ENCODE assay signal across 9 mouse cellular contexts in genomic region chr13:106715771-106716170, GRCm38 (mm10).
DNase-seq lines count a peak whose midpoint lies in the region; ATAC-seq and TF ChIP-seq lines count a peak whose summit lies in the region.
"Had no signal": no experiment of that assay in that cellular context is flagged by ENCODE, and none has a peak within 500 bp of the region (broad histone marks: within the 10 kb centered on the region; RNA-seq: fewer than 3 reads in every experiment).

No protein-coding gene starts in this region.

- 58% methylated on average over 2 of the region's 2 CpGs for WGBS in forebrain, embryonic 13.5 days
- 61% methylated on average over 2 of the region's 2 CpGs for WGBS in forebrain, embryonic 16.5 days
- 37% methylated on average over 2 of the region's 2 CpGs for WGBS in lung, postnatal 0 days
- 31% methylated on average over 2 of the region's 2 CpGs for WGBS in lung, adult 2 months
- 30% methylated on average over 2 of the region's 2 CpGs for WGBS in stomach, postnatal 0 days

- no peak for TF ChIP-seq EP300 in lung, postnatal 0 days (IDR thresholded peaks at IDR 0.05)
- TF ChIP-seq EP300 in stomach, postnatal 0 days (optimal IDR thresholded peaks at IDR 0.05): no peak

- no peak overlapping the region for H3K4me2 ChIP-seq in forebrain, embryonic 13.5 days
- no peak overlapping the region for H3K4me2 ChIP-seq in forebrain, embryonic 16.5 days (ENCODE audit: low read length)
- H3K4me2 ChIP-seq in lung, postnatal 0 days (replicated peaks; ENCODE audit: low read depth, low read length): no peak overlapping the region
- H3K4me2 ChIP-seq in stomach, postnatal 0 days (replicated peaks; ENCODE audit: low read depth): no peak overlapping the region
- H3K4me2 ChIP-seq: heart, embryonic 15.5 days had no signal

- no peak overlapping the region for H3K9ac ChIP-seq in forebrain, embryonic 13.5 days
- H3K9ac ChIP-seq in forebrain, embryonic 16.5 days (replicated peaks; ENCODE audit: low read depth, low read length): no peak overlapping the region
- H3K9ac ChIP-seq in lung, postnatal 0 days (replicated peaks; ENCODE audit: low read depth): no peak overlapping the region
- H3K9ac ChIP-seq in stomach, postnatal 0 days (ENCODE audit: low read length): no peak overlapping the region
- H3K9ac ChIP-seq: heart, embryonic 15.5 days had no signal

- no peaks in the 10 kb centered on the region for H3K4me1 ChIP-seq in forebrain, embryonic 13.5 days
- H3K4me1 ChIP-seq in forebrain, embryonic 16.5 days (replicated peaks; ENCODE audit: control insufficient read depth, insufficient read depth, low read length): no peaks in the 10 kb centered on the region
- H3K4me1 ChIP-seq in lung, postnatal 0 days (ENCODE audit: insufficient read depth, low read depth, low read length): no peaks in the 10 kb centered on the region
- H3K4me1 ChIP-seq in lung, adult 2 months (ENCODE audit: control insufficient read depth, insufficient read depth, low read length): no peaks in the 10 kb centered on the region
- H3K4me1 ChIP-seq in stomach, postnatal 0 days (replicated peaks; ENCODE audit: control insufficient read depth, insufficient read depth): no peaks in the 10 kb centered on the region
- H3K4me1 ChIP-seq: heart, embryonic 15.5 days had no signal

- TF ChIP-seq POLR2A in lung, adult 2 months (IDR thresholded peaks at IDR 0.05; ENCODE audit: borderline replicate concordance, extremely low read depth, low read depth, low read length): no peak

- ATAC-seq in forebrain, embryonic 13.5 days: peak; percentile 33; the same call in 1 of the 2 replicates
- ATAC-seq in forebrain, embryonic 16.5 days: no peak
- no peak for ATAC-seq in lung, postnatal 0 days
- ATAC-seq in stomach, postnatal 0 days (ENCODE audit: low FRiP score, low TSS enrichment): no peak

- no peak for DNase-seq in lung, postnatal 0 days (ENCODE audit: low spot score)
- no peak for DNase-seq in lung, adult 2 months
- DNase-seq in c-Kit-positive CD71-negative TER-119-negative erythroid progenitor cells, embryonic 14.5 days (ENCODE audit: low read depth): peak; percentile 22
- peak; percentile 29 for DNase-seq in kidney, postnatal 14 days
- DNase-seq in stomach, postnatal 0 days (ENCODE audit: low spot score): no peak
- DNase-seq in gastrocnemius, adult 18-20 months (ENCODE audit: low spot score): no peak

- TF ChIP-seq CTCF in lung, postnatal 0 days (IDR thresholded peaks at IDR 0.05): peak; percentile 65
- no peak; the same call in 1 of the 2 replicates for TF ChIP-seq CTCF in lung, adult 2 months (IDR thresholded peaks at IDR 0.05; ENCODE audit: insufficient read depth, low read length)
- TF ChIP-seq CTCF in stomach, postnatal 0 days (IDR thresholded peaks at IDR 0.05; ENCODE audit: low read depth): peak; percentile 76

- no peaks in the 10 kb centered on the region for H3K36me3 ChIP-seq in forebrain, embryonic 13.5 days (ENCODE audit: poor library complexity, severe bottlenecking)
- no peaks in the 10 kb centered on the region for H3K36me3 ChIP-seq in forebrain, embryonic 16.5 days (ENCODE audit: control insufficient read depth, insufficient read depth)
- H3K36me3 ChIP-seq in lung, postnatal 0 days (ENCODE audit: insufficient read depth, low read length): no peaks in the 10 kb centered on the region
- H3K36me3 ChIP-seq in stomach, postnatal 0 days (ENCODE audit: control insufficient read depth, insufficient read depth, low read length): no peaks in the 10 kb centered on the region
- H3K36me3 ChIP-seq: heart, embryonic 15.5 days had no signal

- H3K27ac ChIP-seq in forebrain, embryonic 13.5 days: no peak overlapping the region
- H3K27ac ChIP-seq in forebrain, embryonic 16.5 days (ENCODE audit: low read length): no peak overlapping the region
- H3K27ac ChIP-seq in lung, postnatal 0 days (ENCODE audit: low read length): no peak overlapping the region
- no peak overlapping the region for H3K27ac ChIP-seq in stomach, postnatal 0 days (replicated peaks)
- H3K27ac ChIP-seq: heart, embryonic 15.5 days had no signal

- H3K27me3 ChIP-seq in forebrain, embryonic 13.5 days: no peaks in the 10 kb centered on the region
- H3K27me3 ChIP-seq in forebrain, embryonic 16.5 days (replicated peaks; ENCODE audit: control insufficient read depth, insufficient read depth, low read length): no peaks in the 10 kb centered on the region
- no peaks in the 10 kb centered on the region for H3K27me3 ChIP-seq in lung, postnatal 0 days (replicated peaks; ENCODE audit: insufficient read depth, low read length)
- no peaks in the 10 kb centered on the region for H3K27me3 ChIP-seq in stomach, postnatal 0 days (ENCODE audit: control insufficient read depth, insufficient read depth, low read length)
- H3K27me3 ChIP-seq: heart, embryonic 15.5 days had no signal

- H3K9me3 ChIP-seq in forebrain, embryonic 13.5 days (replicated peaks): no peaks in the 10 kb centered on the region
- H3K9me3 ChIP-seq in forebrain, embryonic 16.5 days (ENCODE audit: control insufficient read depth, low read length): no peaks in the 10 kb centered on the region
- H3K9me3 ChIP-seq in lung, postnatal 0 days (ENCODE audit: low read length): no peaks in the 10 kb centered on the region
- H3K9me3 ChIP-seq in stomach, postnatal 0 days (ENCODE audit: control insufficient read depth, low read length): no peaks in the 10 kb centered on the region
- H3K9me3 ChIP-seq: heart, embryonic 15.5 days had no signal

- H3K4me3 ChIP-seq in forebrain, embryonic 13.5 days: no peak overlapping the region
- no peak overlapping the region for H3K4me3 ChIP-seq in forebrain, embryonic 16.5 days (replicated peaks; ENCODE audit: low read length)
- no peak overlapping the region for H3K4me3 ChIP-seq in lung, postnatal 0 days (ENCODE audit: low read depth, low read length)
- H3K4me3 ChIP-seq in lung, adult 2 months (replicated peaks; ENCODE audit: extremely low read depth, low read depth, low read length): no peak overlapping the region
- H3K4me3 ChIP-seq in stomach, postnatal 0 days (ENCODE audit: low read depth, low read length): no peak overlapping the region
- H3K4me3 ChIP-seq: heart, embryonic 15.5 days had no signal

Comparison
In these comparisons a context has a peak if more than half of its experiments do, and no peak if none do; other contexts are left out.
1. DNase-seq: peak in c-Kit-positive CD71-negative TER-119-negative erythroid progenitor cells, embryonic 14.5 days (single experiment) and kidney, postnatal 14 days (single experiment); none in lung, postnatal 0 days (single experiment), lung, adult 2 months (single experiment), stomach, postnatal 0 days (single experiment) and gastrocnemius, adult 18-20 months (single experiment).